Mouse (Mus musculus): ENCODE results near the gene Appl2. TPM values are rescaled to one million over a fixed set of nuclear protein-coding genes. Genes with fewer than 3 reads are reported as not detected.

Gene Appl2
- polyA plus RNA-seq, 1 experiment: 4.6 TPM

DNA sequence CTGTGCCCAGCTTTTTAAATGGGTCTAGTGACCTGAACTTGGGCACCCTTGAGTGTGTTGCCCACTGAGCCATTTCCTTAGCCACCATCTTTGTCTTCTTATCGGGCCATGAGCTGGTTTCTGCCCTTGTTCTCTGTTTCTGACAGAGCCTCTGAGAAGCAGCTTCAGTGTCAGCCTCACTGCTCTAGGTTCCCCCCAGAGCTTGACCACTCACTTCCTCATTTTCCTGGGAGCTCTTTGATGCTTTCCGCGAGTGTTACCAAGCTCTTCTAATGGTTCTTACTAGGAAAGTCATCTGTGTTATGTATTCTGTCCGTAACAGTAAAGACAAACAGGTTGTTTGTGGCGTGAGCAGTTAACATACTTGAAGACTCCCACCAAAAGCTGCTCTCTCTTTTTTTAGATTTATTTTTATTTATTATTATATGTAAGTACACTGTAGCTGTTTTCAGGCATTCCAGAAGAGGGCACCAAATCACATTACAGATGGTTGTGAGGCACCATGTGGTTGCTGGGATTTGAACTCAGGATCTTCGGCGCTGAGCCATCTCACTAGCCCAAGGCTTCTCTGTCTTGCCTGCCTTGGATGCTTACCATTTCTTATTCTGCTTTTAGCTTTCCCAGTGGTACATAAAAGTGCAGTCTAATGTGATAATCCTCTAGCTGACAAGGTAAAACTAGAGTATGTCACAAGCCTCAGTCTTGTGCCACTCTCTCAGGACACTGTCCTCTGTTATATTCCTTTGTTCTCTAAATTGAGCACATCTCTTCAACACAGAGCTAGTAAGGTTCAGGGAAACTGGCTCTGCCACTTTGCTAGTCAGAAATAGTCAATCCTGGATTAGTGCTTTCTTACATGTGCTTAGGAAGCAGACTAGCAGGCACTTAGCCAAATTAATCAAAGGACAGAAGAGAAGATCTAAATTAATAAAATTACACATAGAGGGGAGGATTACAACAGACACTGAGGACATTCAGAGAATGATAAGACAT is 82.8 kb downstream of the Appl2 start:
- Histone ChIP-seq H3K79me2 (ENCODE audit: control insufficient read depth, insufficient read depth) (no peaks in the 10 kb centered on the region), H3K4me3 (ENCODE audit: insufficient read depth, poor library complexity, severe bottlenecking) (no peak overlapping the region), H3K79me3 (ENCODE audit: low read depth) (no peaks in the 10 kb centered on the region), H3K36me3 (ENCODE audit: control insufficient read depth, insufficient read depth) (peaks cover 93% of the 10 kb centered on the region), H3K27me3 (ENCODE audit: control insufficient read depth, insufficient read depth, insufficient read length) (no peaks in the 10 kb centered on the region), H3ac (ENCODE audit: control insufficient read depth, insufficient read length, low read depth) (no peak overlapping the region)
- no peak for TF ChIP-seq MAX (IDR thresholded peaks at IDR 0.05)
- no peak for TF ChIP-seq CTCF (IDR thresholded peaks at IDR 0.05; ENCODE audit: control insufficient read depth, insufficient read depth, insufficient read length)
- TF ChIP-seq CEBPB (IDR thresholded peaks at IDR 0.05; ENCODE audit: low read depth): no peak
- TF ChIP-seq MYOG (IDR thresholded peaks at IDR 0.05; ENCODE audit: control insufficient read depth, extremely low read depth, insufficient read length): no peak
- no peak for TF ChIP-seq MYOD1 (IDR thresholded peaks at IDR 0.05; ENCODE audit: control insufficient read depth, insufficient read length, low read depth)
- no peak for TF ChIP-seq USF1 (IDR thresholded peaks at IDR 0.05; ENCODE audit: low read depth)
- no peak for TF ChIP-seq FOSL1 (IDR thresholded peaks at IDR 0.05; ENCODE audit: insufficient read depth, low read length, poor library complexity, severe bottlenecking)

DNA sequence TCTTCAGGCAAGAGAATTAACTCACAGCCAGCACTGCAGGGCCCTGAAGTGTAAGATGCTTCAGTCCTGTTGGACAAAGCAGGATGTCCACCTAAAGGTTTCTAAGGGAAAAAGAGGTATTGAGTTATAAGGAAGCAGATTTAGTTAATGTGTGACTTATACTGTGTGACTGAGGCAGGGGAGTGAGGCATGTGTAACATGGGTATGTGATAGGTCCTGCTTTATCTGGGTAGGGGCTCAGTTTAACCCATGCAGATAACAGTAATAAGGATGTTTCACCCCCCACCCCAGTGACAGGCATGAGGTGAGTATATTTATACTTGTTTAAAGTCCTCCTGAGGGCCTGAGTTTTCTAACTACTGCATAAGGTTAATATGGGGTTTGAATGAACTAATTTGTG is 85.5 kb downstream of the Appl2 start:
- Histone ChIP-seq H3K36me3 (ENCODE audit: control insufficient read depth, insufficient read depth) (peaks cover 92% of the 10 kb centered on the region), H3K4me3 (ENCODE audit: insufficient read depth, poor library complexity, severe bottlenecking) (no peak overlapping the region), H3K27me3 (ENCODE audit: control insufficient read depth, insufficient read depth, insufficient read length) (no peaks in the 10 kb centered on the region), H3K79me2 (ENCODE audit: control insufficient read depth, insufficient read depth) (no peaks in the 10 kb centered on the region), H3ac (ENCODE audit: control insufficient read depth, insufficient read length, low read depth) (no peak overlapping the region), H3K79me3 (ENCODE audit: low read depth) (no peaks in the 10 kb centered on the region)
- TF ChIP-seq MYOG (IDR thresholded peaks at IDR 0.05; ENCODE audit: control insufficient read depth, extremely low read depth, insufficient read length): no peak
- TF ChIP-seq CEBPB (IDR thresholded peaks at IDR 0.05; ENCODE audit: low read depth): no peak
- no peak for TF ChIP-seq FOSL1 (IDR thresholded peaks at IDR 0.05; ENCODE audit: insufficient read depth, low read length, poor library complexity, severe bottlenecking)
- TF ChIP-seq USF1 (IDR thresholded peaks at IDR 0.05; ENCODE audit: low read depth): no peak
- TF ChIP-seq MAX (IDR thresholded peaks at IDR 0.05): no peak
- TF ChIP-seq CTCF (IDR thresholded peaks at IDR 0.05; ENCODE audit: control insufficient read depth, insufficient read depth, insufficient read length): no peak
- TF ChIP-seq MYOD1 (IDR thresholded peaks at IDR 0.05; ENCODE audit: control insufficient read depth, insufficient read length, low read depth): no peak

Other genes with a start within 250 kb of the Appl2 start
- 17.5 TPM for gene Aldh1l2, start 114.6 kb downstream of the Appl2 start, polyA plus RNA-seq (2012; fragmentation: generic; extraction: Trizol)
- 4.5 TPM for gene Washc4, start 105.0 kb downstream of the Appl2 start, polyA plus RNA-seq (2012; fragmentation: generic; extraction: Trizol)
- 0.25 TPM for gene 1500009L16Rik, start 74.1 kb upstream of the Appl2 start, polyA plus RNA-seq (2012; fragmentation: generic; extraction: Trizol)

Data from C2C12 (cell line).